Mouse (Mus musculus) spleen, postnatal 14 days (tissue): ENCODE data around the gene Dock4.
A peak's percentile ranks its signal among the peaks of the same experiment; 100 is the strongest.

Experiments
- DNase-seq, 2 experiments: peaks; one replicate each; pipeline ENCODE4 v3.0.0; 2021 to 2022; ENCODE audit warnings: low spot score in 2 of 2

The Dock4 gene

GRCm38 (mm10) chr12:40445648-40446449 is at the start of gene Dock4, which contains the start of gene Zfp277:
TSS of gene Dock4 (plus strand) at chr12:40445952.
TSS of gene Zfp277 (minus strand) at chr12:40445902.
- peak; percentile 90 to 92 for DNase-seq

GRCm38 (mm10) chr12:40398916-40399315 is 46.8 kb upstream of the Dock4 start:
- DNase-seq: no peak

- no peak for DNase-seq
Observed at GRCm38 (mm10) chr12:40399386-40399785, 46.4 kb upstream of the Dock4 start.

GRCm38 (mm10) chr12:40399812-40400211 is 45.9 kb upstream of the Dock4 start:
- no peak for DNase-seq

- no peak for DNase-seq
Observed at GRCm38 (mm10) chr12:40414682-40415311, 31.0 kb upstream of the Dock4 start.

GRCm38 (mm10) chr12:40415312-40415925 is 30.3 kb upstream of the Dock4 start:
- no peak for DNase-seq

- no peak for DNase-seq
Observed at GRCm38 (mm10) chr12:40417257-40417656, 28.5 kb upstream of the Dock4 start.

GRCm38 (mm10) chr12:40424991-40425390 is 20.8 kb upstream of the Dock4 start:
- no peak for DNase-seq

GRCm38 (mm10) chr12:40427606-40428005 is 18.1 kb upstream of the Dock4 start:
- DNase-seq: no peak

- DNase-seq: no peak
Observed at GRCm38 (mm10) chr12:40429976-40430375, 15.8 kb upstream of the Dock4 start.

- DNase-seq: no peak
Observed at GRCm38 (mm10) chr12:40431075-40431474, 14.7 kb upstream of the Dock4 start.

GRCm38 (mm10) chr12:40434101-40434500 is 11.7 kb upstream of the Dock4 start:
- DNase-seq: no peak

GRCm38 (mm10) chr12:40438049-40438448 is 7.7 kb upstream of the Dock4 start:
- DNase-seq: no peak

GRCm38 (mm10) chr12:40445206-40445605 is 546 bp upstream of the Dock4 start:
- DNase-seq: no peak

- DNase-seq: peak in 1 of 2 experiments; percentile 18
Observed at GRCm38 (mm10) chr12:40446450-40447381, 964 bp downstream of the Dock4 start.

GRCm38 (mm10) chr12:40447561-40448355 is 2.0 kb downstream of the Dock4 start:
- DNase-seq: no peak

- DNase-seq: no peak
Observed at GRCm38 (mm10) chr12:40449119-40449795, 3.5 kb downstream of the Dock4 start.

GRCm38 (mm10) chr12:40456517-40456916 is 10.8 kb downstream of the Dock4 start:
- no peak for DNase-seq

GRCm38 (mm10) chr12:40458977-40459376 is 13.2 kb downstream of the Dock4 start:
- DNase-seq: no peak

- DNase-seq: no peak
Observed at GRCm38 (mm10) chr12:40459673-40460265, 14.0 kb downstream of the Dock4 start.
